Mouse (Mus musculus) testis, adult 2 months (tissue): Measurements from ENCODE around the gene Dexi. TPM values are rescaled to one million over a fixed set of nuclear protein-coding genes. Genes with fewer than 3 reads are reported as not detected.

Experiments used
- H3K27ac ChIP-seq: fragments of 200-500 bp; 2 replicates; pipeline ENCODE4 v1.5.1; 2012; ENCODE audit warnings: low read depth, low read length; ENCODE audit not compliant: control insufficient read depth, insufficient read depth
- H3K27me3 ChIP-seq: fragments of 200-500 bp; 2 replicates; pipeline ENCODE4 v1.6.1; 2012; ENCODE audit warnings: mild to moderate bottlenecking, low read length, moderate library complexity; ENCODE audit not compliant: control insufficient read depth, insufficient read depth
- H3K36me3 ChIP-seq: fragments of 200-500 bp; 2 replicates; pipeline ENCODE4 v1.6.1; 2012; ENCODE audit warnings: mild to moderate bottlenecking, low read length; ENCODE audit not compliant: control insufficient read depth, insufficient read depth
- H3K4me1 ChIP-seq: fragments of 200-500 bp; 2 replicates; pipeline ENCODE4 v1.6.1; 2012; ENCODE audit warnings: low read length; ENCODE audit not compliant: control insufficient read depth, insufficient read depth
- H3K4me3 ChIP-seq: fragments of 200-500 bp; 2 replicates; pipeline ENCODE4 v1.5.1; 2012; ENCODE audit warnings: low read depth, mild to moderate bottlenecking, low read length, moderate library complexity, mixed read lengths; ENCODE audit not compliant: control insufficient read depth
- CTCF ChIP-seq: fragments of 200-500 bp; IDR thresholded peaks from 2 replicates; pipeline ENCODE4 v1.5.1; 2012; ENCODE audit warnings: low read depth, mild to moderate bottlenecking, inconsistent platforms, low read length, moderate library complexity; ENCODE audit not compliant: control insufficient read depth, insufficient read depth, insufficient replicate concordance
- POLR2A ChIP-seq: fragments of 200-500 bp; IDR thresholded peaks from 2 replicates; pipeline ENCODE4 v1.6.1; 2012; ENCODE audit warnings: low read depth, mild to moderate bottlenecking, inconsistent platforms, low read length, moderate library complexity; ENCODE audit not compliant: control insufficient read depth
- polyA plus RNA-seq: library from polyadenylated mRNA; depleted of rRNA; stranded (reverse); fragments of >200 nt; gene quantifications from 2 replicates; pipeline ENCODE4 v1.2.3, GENCODE M21; 2012; rRNA removed

Dexi gene
- polyA plus RNA-seq, 1 experiment: 16.4 TPM

DNA sequence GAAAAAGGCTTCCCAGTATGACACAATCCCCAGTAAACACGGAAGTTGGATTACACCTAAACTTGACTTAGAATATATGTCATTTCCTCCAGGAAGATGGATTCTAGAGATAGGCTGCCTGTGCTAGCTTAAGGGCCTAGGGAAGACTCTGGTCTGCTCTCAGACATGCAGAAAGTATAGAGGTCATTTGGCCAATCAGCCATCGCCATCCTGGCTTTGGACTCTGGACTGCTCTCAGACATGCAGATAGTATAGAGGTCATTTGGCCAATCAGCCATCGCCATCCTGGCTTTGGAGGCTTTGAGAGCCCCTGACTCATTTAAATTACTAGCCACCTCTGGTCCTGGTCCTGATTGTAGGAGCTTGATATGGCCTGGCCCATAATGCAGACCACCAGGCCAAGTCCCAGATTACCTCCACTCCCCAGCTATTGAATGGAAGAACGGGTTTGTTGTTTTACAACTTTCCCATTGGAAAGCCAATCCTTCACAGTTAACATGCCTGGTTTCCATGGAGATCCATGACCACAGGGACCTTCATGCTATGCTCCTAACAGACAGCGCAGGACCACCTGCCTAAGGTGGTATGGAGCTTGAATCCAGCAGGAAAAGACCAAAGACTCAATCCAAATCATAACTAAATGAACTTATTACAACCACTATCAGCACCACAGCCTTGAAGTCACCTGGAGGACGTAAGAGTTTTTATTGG is 88.8 kb downstream of the Dexi start:
- TF ChIP-seq POLR2A: no peak
- no peak for TF ChIP-seq CTCF
- Histone ChIP-seq H3K4me3 (no peak overlapping the region), H3K27me3 (no peaks in the 10 kb centered on the region), H3K27ac (no peak overlapping the region), H3K4me1 (no peaks in the 10 kb centered on the region), H3K36me3 (no peaks in the 10 kb centered on the region)

Other genes starting within 250 kb of the Dexi start
- 1.7 and 2.8 TPM in 2 replicates for gene Emp2, start 229.1 kb downstream of the Dexi start, polyA plus RNA-seq
- 224 and 226 TPM in 2 replicates for gene Tekt5, start 147.6 kb downstream of the Dexi start, polyA plus RNA-seq
- gene Nubp1, start 131.1 kb downstream of the Dexi start, polyA plus RNA-seq: 19.0 and 20.6 TPM in 2 replicates
- gene Tvp23a, start 95.7 kb downstream of the Dexi start, polyA plus RNA-seq: 0.30 and 0.37 TPM in 2 replicates
- gene Ciita, start 63.0 kb downstream of the Dexi start, polyA plus RNA-seq: 0.07 and 0.22 TPM in 2 replicates
- gene Clec16a, start 2.3 kb upstream of the Dexi start, polyA plus RNA-seq: 30.6 and 30.8 TPM in 2 replicates
- gene Socs1, start 242.5 kb upstream of the Dexi start, polyA plus RNA-seq: 4.0 and 5.2 TPM in 2 replicates
- 28,810 and 28,975 TPM in 2 replicates for gene Tnp2, start 245.6 kb upstream of the Dexi start, polyA plus RNA-seq
- 521 and 620 TPM in 2 replicates for gene Prm3, start 247.9 kb upstream of the Dexi start, polyA plus RNA-seq